Mouse (Mus musculus) thymus, adult 2 months (tissue): ENCODE measurements around the gene Cfap45. TPM values are rescaled to one million over a fixed set of nuclear protein-coding genes. Genes with fewer than 3 reads are reported as not detected.

Experiments used
- DNase-seq: peaks from one replicate; pipeline ENCODE4 v3.0.0; 2021
- H3K27ac ChIP-seq: fragments of 200-500 bp; 2 replicates; pipeline ENCODE4 v1.5.1; 2012; ENCODE audit warnings: low read length, control low read depth; ENCODE audit not compliant: control insufficient read depth, insufficient read depth
- H3K27me3 ChIP-seq: fragments of 200-500 bp; 2 replicates; pipeline ENCODE4 v1.6.1; 2012; ENCODE audit warnings: mild to moderate bottlenecking, low read length, moderate library complexity, mixed read lengths; ENCODE audit not compliant: control insufficient read depth, insufficient read depth
- H3K36me3 ChIP-seq: fragments of 200-500 bp; 2 replicates; pipeline ENCODE4 v1.6.1; 2012; ENCODE audit warnings: mild to moderate bottlenecking, low read length, moderate library complexity; ENCODE audit not compliant: control insufficient read depth, insufficient read depth
- H3K4me1 ChIP-seq: fragments of 200-500 bp; replicated peaks from 2 replicates; pipeline ENCODE4 v1.6.1; 2012; ENCODE audit warnings: low read length; ENCODE audit not compliant: control insufficient read depth, insufficient read depth
- H3K4me3 ChIP-seq: fragments of 200-500 bp; 2 replicates; pipeline ENCODE4 v1.5.1; 2012; ENCODE audit warnings: mild to moderate bottlenecking, low read length, control low read depth, moderate library complexity; ENCODE audit not compliant: control insufficient read depth, insufficient read depth
- CTCF ChIP-seq: fragments of 200-500 bp; IDR thresholded peaks from 2 replicates; pipeline ENCODE4 v1.5.1; 2012; ENCODE audit warnings: mild to moderate bottlenecking, control low read depth, low read length, moderate library complexity, borderline replicate concordance; ENCODE audit not compliant: control insufficient read depth, poor library complexity, insufficient read depth; ENCODE audit errors: extremely low read depth
- POLR2A ChIP-seq: fragments of 200-500 bp; IDR thresholded peaks from 2 replicates; pipeline ENCODE4 v1.6.1; 2012; ENCODE audit warnings: mild to moderate bottlenecking, low read length, control low read depth, moderate library complexity; ENCODE audit not compliant: control insufficient read depth, poor library complexity, insufficient read depth; ENCODE audit errors: extremely low read depth
- WGBS: fragments of 180-500 bp; shearing (Covaris S2); methylation state at CpG from one replicate; pipeline ENCODE4 v1.1.7; 2018; 5-methylcytosine and 5-hydroxymethylcytosine counted together
- polyA plus RNA-seq: library from polyadenylated mRNA; depleted of rRNA; stranded (reverse); fragments of >200 nt; gene quantifications from 2 replicates; pipeline ENCODE4 v1.2.3, GENCODE M21; 2012; rRNA removed

Cfap45 gene
- 0.15 and 0.56 TPM in 2 replicates for polyA plus RNA-seq

GRCm38 (mm10) chr1:172520576-172521440 is at the start of gene Cfap45:
Gene Cfap45 (plus strand): TSS chr1:172520801.
- H3K4me3 ChIP-seq = peak within 1 kb of the TSS; percentile 34
- DNase-seq = peak; percentile 85
- no peaks in the 10 kb centered on the region for H3K36me3 ChIP-seq
- TF ChIP-seq POLR2A (no peak), CTCF (no peak)
- H3K27ac ChIP-seq = no peak within 1 kb of the TSS
- no peaks in the 10 kb centered on the region for H3K27me3 ChIP-seq
- WGBS = 2% methylated on average over 28 of the region's 28 CpGs
- peaks cover 16% of the 10 kb centered on the region for H3K4me1 ChIP-seq

GRCm38 (mm10) chr1:172472909-172473308 is 47.7 kb upstream of the Cfap45 start:
- Histone ChIP-seq H3K27me3 (no peaks in the 10 kb centered on the region), H3K4me1 (peaks cover 10% of the 10 kb centered on the region), H3K36me3 (no peaks in the 10 kb centered on the region), H3K4me3 (no peak overlapping the region), H3K27ac (no peak overlapping the region)
- no peak for TF ChIP-seq POLR2A
- DNase-seq = no peak

- Histone ChIP-seq H3K4me3 (no peak overlapping the region), H3K4me1 (peaks cover 10% of the 10 kb centered on the region), H3K27ac (no peak overlapping the region), H3K36me3 (no peaks in the 10 kb centered on the region), H3K27me3 (no peaks in the 10 kb centered on the region)
- WGBS = 95% methylated on average over 3 of the region's 3 CpGs
- TF ChIP-seq CTCF (no peak), POLR2A (no peak)
- DNase-seq = no peak
Observed at GRCm38 (mm10) chr1:172474196-172474595, 46.4 kb upstream of the Cfap45 start.

- DNase-seq = no peak
- WGBS = 20% methylated on average over 7 of the region's 7 CpGs
- Histone ChIP-seq H3K27me3 (no peaks in the 10 kb centered on the region), H3K4me3 (no peak within 1 kb of the TSS), H3K36me3 (no peaks in the 10 kb centered on the region), H3K27ac (no peak within 1 kb of the TSS), H3K4me1 (peaks cover 10% of the 10 kb centered on the region)
- TF ChIP-seq CTCF (no peak), POLR2A (no peak)
Observed at GRCm38 (mm10) chr1:172475054-172475741, 45.4 kb upstream of the Cfap45 start, which contains the start of gene Slamf9. Gene Slamf9 (plus strand): TSS chr1:172475358.

GRCm38 (mm10) chr1:172478020-172478419 is 42.6 kb upstream of the Cfap45 start:
- Histone ChIP-seq H3K36me3 (no peaks in the 10 kb centered on the region), H3K27ac (no peak overlapping the region), H3K4me3 (no peak overlapping the region), H3K4me1 (peaks cover 21% of the 10 kb centered on the region), H3K27me3 (no peaks in the 10 kb centered on the region)
- DNase-seq = no peak
- 10% methylated on average over 5 of the region's 5 CpGs for WGBS
- TF ChIP-seq POLR2A = no peak

- 91% methylated on average over 4 of the region's 4 CpGs for WGBS
- Histone ChIP-seq H3K27ac (no peak overlapping the region), H3K36me3 (no peaks in the 10 kb centered on the region), H3K27me3 (no peaks in the 10 kb centered on the region), H3K4me1 (peaks cover 13% of the 10 kb centered on the region), H3K4me3 (no peak overlapping the region)
- no peak for DNase-seq
- TF ChIP-seq POLR2A (no peak), CTCF (no peak)
Observed at GRCm38 (mm10) chr1:172480376-172480775, 40.2 kb upstream of the Cfap45 start.

- Histone ChIP-seq H3K27me3 (no peaks in the 10 kb centered on the region), H3K27ac (no peak overlapping the region), H3K36me3 (no peaks in the 10 kb centered on the region), H3K4me3 (no peak overlapping the region), H3K4me1 (peaks cover 11% of the 10 kb centered on the region)
- DNase-seq = no peak
- TF ChIP-seq POLR2A (no peak), CTCF (no peak)
- WGBS = 25% methylated on average over 13 of the region's 13 CpGs
Observed at GRCm38 (mm10) chr1:172481111-172481510, 39.5 kb upstream of the Cfap45 start.
